Mouse (Mus musculus): ENCODE measurements around the gene Vmn1r28. TPM values are rescaled to one million over a fixed set of nuclear protein-coding genes. Genes with fewer than 3 reads are reported as not detected.
"Not testable (repeated sequence)": the region's sequence is repeated elsewhere in the genome, so short reads cannot be mapped to it uniquely, and the experiment has no call there.

Gene Vmn1r28
- polyA plus RNA-seq (2012; rRNA removed), result not detected in 2 replicates

DNA sequence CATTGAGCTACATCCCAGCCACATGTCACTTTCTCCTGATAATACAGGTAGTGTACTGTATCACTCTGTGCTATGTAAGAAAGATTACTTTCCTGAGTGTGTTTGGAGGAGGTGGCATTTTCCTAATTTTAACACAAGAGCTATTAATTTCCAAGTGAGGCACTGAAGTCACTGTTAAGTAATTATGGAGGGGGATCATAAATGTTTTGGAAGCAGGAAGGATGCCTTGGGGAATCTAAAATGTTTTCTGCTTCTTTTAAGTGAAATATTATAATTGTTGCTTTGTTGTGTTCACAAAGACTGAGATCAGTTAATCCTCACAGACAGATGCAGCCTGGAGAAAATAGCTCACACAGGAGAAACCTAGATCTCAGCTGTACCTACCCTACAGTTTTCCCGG lies at the start of gene Vmn1r28:
Vmn1r28 (plus strand) TSS at position 301 of the 400 bp plus-strand sequence.
- TF ChIP-seq CTCF (IDR thresholded peaks at IDR 0.05; ENCODE audit: borderline replicate concordance, insufficient read depth, low read depth, low read length) (no peak), POLR2A (IDR thresholded peaks at IDR 0.05; ENCODE audit: borderline replicate concordance, insufficient read depth, low read length) (no peak)
- Histone ChIP-seq H3K4me3 (replicated peaks; ENCODE audit: insufficient read depth, low read depth, low read length) (no peak within 1 kb of the TSS), H3K27ac (ENCODE audit: insufficient read depth, low read length) (no peak within 1 kb of the TSS), H3K4me1 (ENCODE audit: control insufficient read depth, insufficient read depth, low read length) (no peaks in the 10 kb centered on the region), H3K27me3 (ENCODE audit: control insufficient read depth, insufficient read depth, low read length) (no peaks in the 10 kb centered on the region)
- no peak for DNase-seq
- WGBS, result 93% methylated on average over 1 of the region's 1 CpGs

GRCm38 (mm10) chr6:58216119-58216518 lies 45.7 kb upstream of the Vmn1r28 start:
- DNase-seq, result no peak
- Histone ChIP-seq H3K27me3 (ENCODE audit: control insufficient read depth, insufficient read depth, low read length) (no peaks in the 10 kb centered on the region), H3K4me1 (ENCODE audit: control insufficient read depth, insufficient read depth, low read length) (no peaks in the 10 kb centered on the region), H3K27ac (ENCODE audit: insufficient read depth, low read length) (no peak overlapping the region), H3K4me3 (replicated peaks; ENCODE audit: insufficient read depth, low read depth, low read length) (no peak overlapping the region)
- WGBS, result 71% methylated on average over 2 of the region's 2 CpGs
- TF ChIP-seq POLR2A (IDR thresholded peaks at IDR 0.05; ENCODE audit: borderline replicate concordance, insufficient read depth, low read length) (no peak), CTCF (IDR thresholded peaks at IDR 0.05; ENCODE audit: borderline replicate concordance, insufficient read depth, low read depth, low read length) (no peak)

DNA sequence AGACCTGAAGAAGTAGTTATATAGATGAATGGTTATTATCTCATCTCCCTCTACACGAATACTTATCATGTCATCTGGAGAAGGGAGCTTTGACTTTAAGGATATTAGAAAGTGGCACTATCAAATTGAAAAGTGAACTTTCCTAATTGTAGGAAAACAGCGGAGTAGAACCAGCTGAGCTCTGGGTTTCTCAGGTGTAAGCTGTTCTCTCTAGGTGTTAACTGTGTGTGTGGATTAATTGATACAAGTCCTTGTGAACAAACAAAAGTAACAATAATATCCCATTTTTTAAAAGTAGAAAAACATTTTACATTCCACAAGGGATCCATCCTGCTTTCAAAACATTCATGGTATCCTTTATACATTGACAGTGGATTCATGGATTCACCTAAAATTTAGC lies 43.1 kb upstream of the Vmn1r28 start, which contains the start of gene Vmn1r27:
Vmn1r27 (minus strand) TSS at position 101 of the 400 bp plus-strand sequence.
- DNase-seq, result no peak
- TF ChIP-seq POLR2A (IDR thresholded peaks at IDR 0.05; ENCODE audit: borderline replicate concordance, insufficient read depth, low read length), result no peak
- no peak for TF ChIP-seq CTCF (IDR thresholded peaks at IDR 0.05; ENCODE audit: borderline replicate concordance, insufficient read depth, low read depth, low read length)
- Histone ChIP-seq H3K27ac (ENCODE audit: insufficient read depth, low read length) (no peak within 1 kb of the TSS), H3K27me3 (ENCODE audit: control insufficient read depth, insufficient read depth, low read length) (no peaks in the 10 kb centered on the region), H3K4me3 (replicated peaks; ENCODE audit: insufficient read depth, low read depth, low read length) (no peak within 1 kb of the TSS), H3K4me1 (ENCODE audit: control insufficient read depth, insufficient read depth, low read length) (no peaks in the 10 kb centered on the region)
- WGBS, result 82% methylated on average over 2 of the region's 2 CpGs

DNA sequence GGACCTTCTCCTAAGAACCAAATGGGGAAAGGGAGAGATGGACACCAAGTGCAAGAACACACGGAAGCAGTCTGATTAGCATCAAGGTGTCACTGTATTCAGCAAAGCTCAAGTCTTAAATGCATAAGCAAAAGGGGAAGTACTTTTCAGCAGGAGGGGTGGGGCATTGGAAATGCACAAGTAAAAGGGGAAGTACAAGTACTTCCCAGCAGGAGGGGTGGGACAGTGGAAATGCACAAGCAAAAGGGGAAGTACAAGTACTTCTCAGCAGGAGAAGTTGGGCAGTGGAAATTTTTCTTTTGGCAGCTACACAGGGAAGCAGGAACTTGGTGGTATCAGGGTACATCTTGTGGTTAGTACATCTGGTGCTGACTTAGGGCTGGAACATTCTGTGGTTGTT lies 17.8 kb downstream of the Vmn1r28 start:
- not testable (repeated sequence) for H3K27me3 ChIP-seq (ENCODE audit: control insufficient read depth, insufficient read depth, low read length); H3K4me1 ChIP-seq (ENCODE audit: control insufficient read depth, insufficient read depth, low read length); H3K4me3 ChIP-seq (replicated peaks; ENCODE audit: insufficient read depth, low read depth, low read length); H3K27ac ChIP-seq (ENCODE audit: insufficient read depth, low read length); DNase-seq
- 88% methylated on average over 1 of the region's 1 CpGs for WGBS

DNA sequence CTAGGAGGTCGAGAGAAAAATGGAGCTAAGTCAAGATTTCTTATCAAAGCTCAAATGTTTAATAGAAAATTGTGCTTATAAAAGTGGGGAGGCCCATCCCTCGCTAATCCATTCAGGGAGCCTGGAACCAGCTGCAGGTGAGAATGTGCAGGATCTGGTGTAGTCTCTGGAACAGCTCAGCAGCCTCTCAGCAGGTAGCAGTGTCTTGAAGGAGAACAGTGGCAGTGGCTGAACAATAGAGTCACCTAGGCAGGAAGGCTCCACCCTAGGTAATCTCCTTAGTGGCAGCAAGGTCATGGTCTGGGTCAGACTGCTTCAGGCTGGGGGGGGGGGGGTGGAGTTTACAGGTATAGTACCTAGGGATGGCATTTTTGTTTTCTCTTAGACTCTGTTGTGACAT lies 30.4 kb downstream of the Vmn1r28 start:
- Histone ChIP-seq H3K4me3 (replicated peaks; ENCODE audit: insufficient read depth, low read depth, low read length) (no peak overlapping the region), H3K27ac (ENCODE audit: insufficient read depth, low read length) (no peak overlapping the region), H3K4me1 (ENCODE audit: control insufficient read depth, insufficient read depth, low read length) (no peaks in the 10 kb centered on the region), H3K27me3 (ENCODE audit: control insufficient read depth, insufficient read depth, low read length) (no peaks in the 10 kb centered on the region)
- 65% methylated on average over 2 of the region's 2 CpGs for WGBS
- TF ChIP-seq POLR2A (IDR thresholded peaks at IDR 0.05; ENCODE audit: borderline replicate concordance, insufficient read depth, low read length) (no peak), CTCF (IDR thresholded peaks at IDR 0.05; ENCODE audit: borderline replicate concordance, insufficient read depth, low read depth, low read length) (no peak)
- no peak for DNase-seq

- DNase-seq; H3K4me3 ChIP-seq (replicated peaks; ENCODE audit: insufficient read depth, low read depth, low read length); H3K27me3 ChIP-seq (ENCODE audit: control insufficient read depth, insufficient read depth, low read length); H3K4me1 ChIP-seq (ENCODE audit: control insufficient read depth, insufficient read depth, low read length); H3K27ac ChIP-seq (ENCODE audit: insufficient read depth, low read length): not testable (repeated sequence)
- 83% methylated on average over 19 of the region's 19 CpGs for WGBS
These were observed 36.7 kb downstream of the Vmn1r28 start for GRCm38 (mm10) chr6:58298511-58298910.

- DNase-seq, result no peak
- TF ChIP-seq POLR2A (IDR thresholded peaks at IDR 0.05; ENCODE audit: borderline replicate concordance, insufficient read depth, low read length), result no peak
- Histone ChIP-seq H3K4me3 (replicated peaks; ENCODE audit: insufficient read depth, low read depth, low read length) (no peak within 1 kb of the TSS), H3K27ac (ENCODE audit: insufficient read depth, low read length) (no peak within 1 kb of the TSS), H3K4me1 (ENCODE audit: control insufficient read depth, insufficient read depth, low read length) (no peaks in the 10 kb centered on the region), H3K27me3 (ENCODE audit: control insufficient read depth, insufficient read depth, low read length) (no peaks in the 10 kb centered on the region)
These were observed 39.4 kb downstream of the Vmn1r28 start, which contains the start of gene Vmn1r29 for GRCm38 (mm10) chr6:58301249-58301648. Gene Vmn1r29, plus strand, starts transcription at chr6:58301549.

Other genes starting within 250 kb of the Vmn1r28 start
- gene Vmn1r26, start 246.9 kb upstream of the Vmn1r28 start, polyA plus RNA-seq (2012; rRNA removed), result not detected in 2 replicates
- not detected in 2 replicates for gene Vmn1r27, start 43.2 kb upstream of the Vmn1r28 start, polyA plus RNA-seq (2012; rRNA removed)
- gene Vmn1r29, start 39.5 kb downstream of the Vmn1r28 start, polyA plus RNA-seq (2012; rRNA removed), result not detected in 2 replicates
- gene Vmn1r30, start 181.3 kb downstream of the Vmn1r28 start, polyA plus RNA-seq (2012; rRNA removed), result not detected in 2 replicates
- not detected in 2 replicates for gene Vmn1r31, start 213.3 kb downstream of the Vmn1r28 start, polyA plus RNA-seq (2012; rRNA removed)